30 mouse cellular contexts compared by ENCODE assay signal in the genomic region with DNA sequence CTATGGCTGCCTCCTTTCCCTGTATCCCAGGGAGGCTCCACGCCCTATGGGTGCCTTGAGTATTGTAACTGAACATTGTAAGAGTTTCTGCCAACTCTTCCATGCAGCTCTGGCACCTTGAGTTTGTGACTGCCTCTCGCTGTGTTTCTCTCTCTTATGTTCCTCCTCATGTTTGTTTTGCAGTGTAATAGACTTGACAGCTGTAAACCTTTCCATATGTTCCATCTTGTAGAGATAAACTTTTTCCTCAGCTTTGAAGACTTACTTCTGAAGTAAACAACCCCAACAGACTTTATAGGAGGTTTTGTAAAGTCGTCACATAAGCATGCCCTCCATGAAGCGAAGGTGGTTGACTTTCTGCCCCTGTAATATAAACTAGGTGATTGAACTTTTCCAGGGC.
DNase-seq lines count a peak whose midpoint lies in the region; ATAC-seq and TF ChIP-seq lines count a peak whose summit lies in the region.
"Had no signal": no experiment of that assay in that cellular context is flagged by ENCODE, and none has a peak within 500 bp of the region (broad histone marks: within the 10 kb centered on the region; RNA-seq: fewer than 3 reads in every experiment).

No protein-coding gene starts in this region.

- peak overlapping the region; percentile 54; the same call in 1 of the 2 replicates for H3K27ac ChIP-seq in limb, embryonic 12.5 days
- H3K27ac ChIP-seq in limb, embryonic 10.5 days, result no peak overlapping the region
- peak overlapping the region; percentile 41; the same call in 1 of the 2 replicates for H3K27ac ChIP-seq in embryonic facial prominence, embryonic 12.5 days
- H3K27ac ChIP-seq in embryonic facial prominence, embryonic 15.5 days (replicated peaks), result peak overlapping the region; percentile 73
- 0 out of 2 replicates have a peak overlapping the region, but pooled peaks have one; percentile 30 for H3K27ac ChIP-seq in stomach, postnatal 0 days (replicated peaks)
- H3K27ac ChIP-seq: heart, adult 2 months; hindbrain, embryonic 14.5 days; left cerebral cortex, adult 2 months; liver, embryonic 15.5 days; macrophage; midbrain, embryonic 13.5 days; neural tube, embryonic 13.5 days; stomach, embryonic 15.5 days had no signal

- TF ChIP-seq EP300 in stomach, postnatal 0 days (optimal IDR thresholded peaks at IDR 0.05), result no peak

- H3K4me3 ChIP-seq in limb, embryonic 12.5 days (replicated peaks), result no peak overlapping the region
- no peak overlapping the region for H3K4me3 ChIP-seq in limb, embryonic 10.5 days
- no peak overlapping the region for H3K4me3 ChIP-seq in embryonic facial prominence, embryonic 12.5 days
- no peak overlapping the region for H3K4me3 ChIP-seq in embryonic facial prominence, embryonic 15.5 days (replicated peaks)
- no peak overlapping the region for H3K4me3 ChIP-seq in stomach, postnatal 0 days (ENCODE audit: low read depth, low read length)
- H3K4me3 ChIP-seq: heart, adult 2 months; heart, embryonic 12.5 days; left cerebral cortex, adult 2 months; liver, embryonic 15.5 days; midbrain, embryonic 13.5 days; neural tube, embryonic 13.5 days; stomach, embryonic 15.5 days had no signal

- no peak for TF ChIP-seq CTCF in stomach, postnatal 0 days (IDR thresholded peaks at IDR 0.05; ENCODE audit: low read depth)

- H3K9ac ChIP-seq in limb, embryonic 12.5 days (replicated peaks), result no peak overlapping the region
- H3K9ac ChIP-seq in embryonic facial prominence, embryonic 12.5 days, result no peak overlapping the region
- no peak overlapping the region for H3K9ac ChIP-seq in embryonic facial prominence, embryonic 15.5 days
- no peak overlapping the region for H3K9ac ChIP-seq in stomach, postnatal 0 days (ENCODE audit: low read length)
- H3K9ac ChIP-seq: heart, embryonic 12.5 days; hindbrain, embryonic 14.5 days; liver, embryonic 15.5 days; midbrain, embryonic 13.5 days; neural tube, embryonic 13.5 days; stomach, embryonic 15.5 days had no signal

- H3K36me3 ChIP-seq in limb, embryonic 12.5 days, result no peaks in the 10 kb centered on the region
- no peaks in the 10 kb centered on the region for H3K36me3 ChIP-seq in limb, embryonic 10.5 days
- no peaks in the 10 kb centered on the region for H3K36me3 ChIP-seq in embryonic facial prominence, embryonic 12.5 days
- no peaks in the 10 kb centered on the region for H3K36me3 ChIP-seq in embryonic facial prominence, embryonic 15.5 days
- no peaks in the 10 kb centered on the region for H3K36me3 ChIP-seq in stomach, postnatal 0 days (ENCODE audit: control insufficient read depth, insufficient read depth, low read length)
- H3K36me3 ChIP-seq: heart, embryonic 12.5 days; liver, embryonic 15.5 days; midbrain, embryonic 13.5 days; neural tube, embryonic 13.5 days; stomach, embryonic 15.5 days had no signal

- no peaks in the 10 kb centered on the region for H3K9me3 ChIP-seq in limb, embryonic 12.5 days
- H3K9me3 ChIP-seq in limb, embryonic 10.5 days (replicated peaks), result no peaks in the 10 kb centered on the region
- H3K9me3 ChIP-seq in embryonic facial prominence, embryonic 12.5 days, result no peaks in the 10 kb centered on the region
- H3K9me3 ChIP-seq in embryonic facial prominence, embryonic 15.5 days (replicated peaks), result no peaks in the 10 kb centered on the region
- H3K9me3 ChIP-seq in stomach, postnatal 0 days (ENCODE audit: control insufficient read depth, low read length), result no peaks in the 10 kb centered on the region
- H3K9me3 ChIP-seq: heart, embryonic 12.5 days; liver, embryonic 15.5 days; midbrain, embryonic 13.5 days; neural tube, embryonic 13.5 days; stomach, embryonic 15.5 days had no signal

- H3K4me1 ChIP-seq in limb, embryonic 12.5 days (replicated peaks), result peaks cover 21% of the 10 kb centered on the region
- H3K4me1 ChIP-seq in limb, embryonic 10.5 days, result peaks cover 20% of the 10 kb centered on the region
- peaks cover 32% of the 10 kb centered on the region for H3K4me1 ChIP-seq in embryonic facial prominence, embryonic 12.5 days
- H3K4me1 ChIP-seq in embryonic facial prominence, embryonic 15.5 days, result peaks cover 30% of the 10 kb centered on the region
- H3K4me1 ChIP-seq in stomach, postnatal 0 days (replicated peaks; ENCODE audit: control insufficient read depth, insufficient read depth), result peaks cover 3% of the 10 kb centered on the region; the same call in 1 of the 2 replicates

- no peak for DNase-seq in limb, embryonic 10.5 days (ENCODE audit: low spot score)
- no peak for DNase-seq in stomach, postnatal 0 days (ENCODE audit: low spot score)
- DNase-seq in right cerebral cortex, postnatal 4 days, result no peak
- DNase-seq: adrenal gland, postnatal 25 days; B cell, adult 2 months; cerebellum, adult 18-20 months; cerebellum, postnatal 10 days; heart, adult 2 months; heart, postnatal 4 days; kidney, adult 11 months; kidney, postnatal 10 days; retina, postnatal 1 day; right cerebral cortex, postnatal 14 days; thymus, adult 18-20 months; thymus, postnatal 25 days had no signal

- no peaks in the 10 kb centered on the region for H3K27me3 ChIP-seq in limb, embryonic 12.5 days
- no peaks in the 10 kb centered on the region for H3K27me3 ChIP-seq in limb, embryonic 10.5 days (ENCODE audit: low read depth, poor library complexity, severe bottlenecking)
- no peaks in the 10 kb centered on the region for H3K27me3 ChIP-seq in embryonic facial prominence, embryonic 12.5 days
- H3K27me3 ChIP-seq in embryonic facial prominence, embryonic 15.5 days, result no peaks in the 10 kb centered on the region
- no peaks in the 10 kb centered on the region for H3K27me3 ChIP-seq in stomach, postnatal 0 days (ENCODE audit: control insufficient read depth, insufficient read depth, low read length)
- H3K27me3 ChIP-seq: heart, embryonic 12.5 days; liver, embryonic 15.5 days; midbrain, embryonic 13.5 days; neural tube, embryonic 13.5 days; stomach, embryonic 15.5 days had no signal

- ATAC-seq in limb, embryonic 12.5 days (ENCODE audit: insufficient number of reproducible peaks, insufficient read depth, low FRiP score, low TSS enrichment, low read depth), result no peak
- ATAC-seq in embryonic facial prominence, embryonic 12.5 days (ENCODE audit: insufficient number of reproducible peaks, insufficient read depth, low FRiP score, low TSS enrichment), result no peak
- no peak for ATAC-seq in embryonic facial prominence, embryonic 15.5 days (ENCODE audit: insufficient number of reproducible peaks, low FRiP score, low TSS enrichment, low read depth)
- no peak for ATAC-seq in stomach, postnatal 0 days (ENCODE audit: low FRiP score, low TSS enrichment)
- ATAC-seq in cerebellum, adult (ENCODE audit: insufficient number of reproducible peaks, low FRiP score, low TSS enrichment), result no peak
- ATAC-seq: forebrain, embryonic 14.5 days; inflammation-experienced regulatory T-cells, adult 6 months; lung, postnatal 0 days; midbrain, embryonic 13.5 days had no signal

- H3K4me2 ChIP-seq in limb, embryonic 12.5 days, result no peak overlapping the region
- H3K4me2 ChIP-seq in embryonic facial prominence, embryonic 12.5 days (replicated peaks), result no peak overlapping the region
- no peak overlapping the region for H3K4me2 ChIP-seq in embryonic facial prominence, embryonic 15.5 days (replicated peaks)
- H3K4me2 ChIP-seq in stomach, postnatal 0 days (replicated peaks; ENCODE audit: low read depth), result no peak overlapping the region
- H3K4me2 ChIP-seq: heart, embryonic 12.5 days; hindbrain, embryonic 14.5 days; liver, embryonic 15.5 days; midbrain, embryonic 13.5 days; neural tube, embryonic 13.5 days; stomach, embryonic 15.5 days had no signal

- 20% methylated on average over 4 of the region's 4 CpGs for WGBS in limb, embryonic 12.5 days
- 28% methylated on average over 4 of the region's 4 CpGs for WGBS in limb, embryonic 10.5 days
- WGBS in embryonic facial prominence, embryonic 12.5 days, result 33% methylated on average over 4 of the region's 4 CpGs
- 40% methylated on average over 4 of the region's 4 CpGs for WGBS in embryonic facial prominence, embryonic 15.5 days
- 60% methylated on average over 4 of the region's 4 CpGs for WGBS in stomach, postnatal 0 days
